Mouse (Mus musculus) gastrocnemius, postnatal 14 days (tissue): ENCODE results near the gene Coq8b. TPM values are rescaled to one million over a fixed set of nuclear protein-coding genes. Genes with fewer than 3 reads are reported as not detected.

Experiments used
- DNase-seq: peaks from one replicate; pipeline ENCODE4 v3.0.0; 2021; ENCODE audit warnings: mixed read lengths
- intact Hi-C: fragments of 180-260 bp; cut with DNase I; formaldehyde crosslinking; loops from one replicate; pipeline ENCODE4 v1.15.1; 2025; ENCODE audit warnings: low total_unique reads
- total RNA-seq, 2 experiments: library from RNA; stranded (reverse); gene quantifications; 2 replicates each; pipeline ENCODE4 v1.2.3; 2021

Coq8b gene
- total RNA-seq, 2 experiments from 2014 or later: 3.9 to 4.1 TPM

- intact Hi-C loops: no loop called here
- no peak for DNase-seq
These were observed 28.0 kb downstream of the Coq8b start for GRCm38 (mm10) chr7:27260856-27261255.

GRCm38 (mm10) chr7:27261888-27262287 is 29.1 kb downstream of the Coq8b start:
- DNase-seq: no peak
- intact Hi-C loops: no loop called here

- DNase-seq: no peak
- intact Hi-C loops: no loop called here
These were observed 31.9 kb downstream of the Coq8b start for GRCm38 (mm10) chr7:27264761-27265160.

- intact Hi-C loops: no loop called here
- no peak for DNase-seq
These were observed 33.8 kb downstream of the Coq8b start for GRCm38 (mm10) chr7:27266515-27267128.

- no peak for DNase-seq
- intact Hi-C loops: no loop called here
These were observed 38.6 kb downstream of the Coq8b start for GRCm38 (mm10) chr7:27271423-27271822.

- intact Hi-C loops: no loop called here
- no peak for DNase-seq
These were observed 41.0 kb downstream of the Coq8b start for GRCm38 (mm10) chr7:27273739-27274351.

- intact Hi-C loops: loop anchor here (5.0 kb wide), 1 partner anchor 143 kb away; no protein-coding TSS in a partner anchor
- peak; percentile 22 for DNase-seq
These were observed 42.1 kb downstream of the Coq8b start for GRCm38 (mm10) chr7:27274916-27275315.

GRCm38 (mm10) chr7:27276021-27276420 is 43.2 kb downstream of the Coq8b start:
- intact Hi-C loops: loop anchor here (5.0 kb wide), 1 partner anchor 144 kb away; no protein-coding TSS in a partner anchor
- no peak for DNase-seq

GRCm38 (mm10) chr7:27277191-27277590 is 44.4 kb downstream of the Coq8b start:
- DNase-seq: no peak
- intact Hi-C loops: loop anchor here (5.0 kb wide), 1 partner anchor 145 kb away; no protein-coding TSS in a partner anchor

GRCm38 (mm10) chr7:27281717-27282116 is 48.9 kb downstream of the Coq8b start:
- no peak for DNase-seq
- intact Hi-C loops: no loop called here

GRCm38 (mm10) chr7:27282225-27282624 is 49.4 kb downstream of the Coq8b start:
- intact Hi-C loops: no loop called here
- no peak for DNase-seq

GRCm38 (mm10) chr7:27284865-27285697 is 52.3 kb downstream of the Coq8b start:
- intact Hi-C loops: no loop called here
- DNase-seq: peak; percentile 76

GRCm38 (mm10) chr7:27285698-27286066 is 52.9 kb downstream of the Coq8b start:
- intact Hi-C loops: no loop called here
- DNase-seq: peak; percentile 71

- DNase-seq: no peak
- intact Hi-C loops: no loop called here
These were observed 55.9 kb downstream of the Coq8b start for GRCm38 (mm10) chr7:27288732-27289131.

GRCm38 (mm10) chr7:27290555-27290954 is 57.7 kb downstream of the Coq8b start:
- DNase-seq: no peak
- intact Hi-C loops: no loop called here

- intact Hi-C loops: no loop called here
- peak; percentile 78 for DNase-seq
These were observed 59.1 kb downstream of the Coq8b start for GRCm38 (mm10) chr7:27291795-27292466.

- intact Hi-C loops: no loop called here
- no peak for DNase-seq
These were observed 63.1 kb downstream of the Coq8b start for GRCm38 (mm10) chr7:27295956-27296355.

- intact Hi-C loops: no loop called here
- DNase-seq: no peak
These were observed 63.7 kb downstream of the Coq8b start for GRCm38 (mm10) chr7:27296518-27296917.

- no peak for DNase-seq
- intact Hi-C loops: no loop called here
These were observed 65.3 kb downstream of the Coq8b start for GRCm38 (mm10) chr7:27298033-27298610.

- intact Hi-C loops: no loop called here
These were observed 66.0 kb downstream of the Coq8b start for GRCm38 (mm10) chr7:27298816-27299215.

More at GRCm38 (mm10) chr7:27298816-27299215, 66.0 kb downstream of the Coq8b start:
- DNase-seq: no peak
